Mouse (Mus musculus): ENCODE results near the gene Klhl25. TPM values are rescaled to one million over a fixed set of nuclear protein-coding genes. Genes with fewer than 3 reads are reported as not detected.
"Not testable (repeated sequence)": the region's sequence is repeated elsewhere in the genome, so short reads cannot be mapped to it uniquely, and the experiment has no call there.

Gene Klhl25
- polyA plus RNA-seq, 1 experiment from 2014 or later = 22.4 TPM

DNA sequence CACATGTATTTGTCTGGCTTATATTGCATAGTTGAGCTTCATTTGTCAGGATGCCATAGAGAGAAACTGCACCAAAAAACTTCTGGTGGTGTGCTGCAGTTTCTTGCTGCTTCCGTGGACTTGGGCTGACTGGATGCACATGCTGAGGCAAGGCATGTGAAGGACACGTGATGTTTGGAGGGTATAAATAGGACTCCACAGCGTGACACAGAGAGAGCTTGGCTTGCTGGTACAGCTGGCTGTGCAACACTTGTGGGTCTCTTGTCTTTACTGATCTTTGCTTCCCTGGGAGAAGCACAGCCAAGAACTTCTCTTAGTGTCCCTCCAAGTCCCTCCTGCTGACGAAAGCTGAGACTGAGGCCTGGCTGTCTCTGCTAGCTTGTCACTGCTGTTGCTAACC, 69.6 kb downstream of the Klhl25 start:
- no peak for ATAC-seq (ENCODE audit: low FRiP score, low read depth)
- H3K4me2 ChIP-seq (replicated peaks) = no peak overlapping the region

DNA sequence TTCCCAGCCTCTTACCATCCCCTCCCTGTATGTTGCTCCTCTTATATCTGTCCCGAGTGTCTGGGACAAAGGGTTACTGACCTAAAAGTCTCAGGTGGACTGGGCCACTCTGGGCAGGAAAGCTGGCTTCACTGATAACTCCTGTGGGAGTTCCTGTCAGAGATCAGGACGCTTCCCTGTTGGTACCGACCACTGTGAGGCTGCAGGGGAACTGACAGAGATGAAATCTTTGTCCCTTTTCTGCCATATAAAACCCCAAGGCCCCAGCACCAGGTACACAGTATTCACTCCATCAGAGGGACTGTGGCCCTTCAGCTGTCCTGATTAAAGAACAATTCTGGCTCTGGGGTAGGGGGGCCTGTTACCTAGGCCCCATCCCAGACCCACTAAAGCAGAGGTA, 71.6 kb downstream of the Klhl25 start:
- not testable (repeated sequence) for H3K4me2 ChIP-seq (replicated peaks); H3K4me3 ChIP-seq; H3K36me3 ChIP-seq; H3K9me3 ChIP-seq; ATAC-seq (ENCODE audit: low FRiP score, low read depth); H3K27me3 ChIP-seq; H3K9ac ChIP-seq (replicated peaks); H3K4me1 ChIP-seq; H3K27ac ChIP-seq (replicated peaks)
- WGBS = 81% methylated on average over 3 of the region's 3 CpGs

More for the DNA sequence above, 69.6 kb downstream of the Klhl25 start:
- Histone ChIP-seq H3K9ac (replicated peaks) (no peak overlapping the region), H3K4me1 (no peaks in the 10 kb centered on the region), H3K4me3 (no peak overlapping the region), H3K27me3 (no peaks in the 10 kb centered on the region), H3K9me3 (no peaks in the 10 kb centered on the region), H3K27ac (replicated peaks) (no peak overlapping the region), H3K36me3 (no peaks in the 10 kb centered on the region)
- WGBS = 87% methylated on average over 4 of the region's 4 CpGs
